In genomic region chr2:60441875-60442274, GRCm38 (mm10) we compare ENCODE assay signal across 10 mouse cellular contexts. TPM values are rescaled to one million over a fixed set of nuclear protein-coding genes. Genes with fewer than 3 reads are reported as not detected.
DNase-seq lines count a peak whose midpoint lies in the region; ATAC-seq and TF ChIP-seq lines count a peak whose summit lies in the region.
"Had no signal": no experiment of that assay in that cellular context is flagged by ENCODE, and none has a peak within 500 bp of the region (broad histone marks: within the 10 kb centered on the region; RNA-seq: fewer than 3 reads in every experiment).

No protein-coding gene starts in this region.

- H3K9ac ChIP-seq in intestine, embryonic 15.5 days, result no peak overlapping the region
- no peak overlapping the region for H3K9ac ChIP-seq in intestine, embryonic 16.5 days (ENCODE audit: low read depth, low read length)

- DNase-seq in right cerebral cortex, postnatal 4 days, result peak; percentile 6
- no peak for DNase-seq in right cerebral cortex, adult 18-20 months
- peak; percentile 69 for DNase-seq in brain, embryonic 14.5 days (ENCODE audit: low read depth)
- DNase-seq in telencephalon, adult 2 months (ENCODE audit: low read depth, low spot score), result peak; percentile 6
- DNase-seq in lung, postnatal 10 days, result no peak
- DNase-seq: spleen, adult 18-20 months had no signal

- no peak overlapping the region for H3K27ac ChIP-seq in intestine, embryonic 15.5 days
- H3K27ac ChIP-seq in intestine, embryonic 16.5 days (ENCODE audit: low read length), result no peak overlapping the region

- no peak overlapping the region for H3K4me2 ChIP-seq in intestine, embryonic 15.5 days (replicated peaks)
- no peak overlapping the region for H3K4me2 ChIP-seq in intestine, embryonic 16.5 days (ENCODE audit: low read depth, low read length)

- no peaks in the 10 kb centered on the region for H3K27me3 ChIP-seq in intestine, embryonic 15.5 days (replicated peaks)
- H3K27me3 ChIP-seq in intestine, embryonic 16.5 days (replicated peaks; ENCODE audit: control insufficient read depth, insufficient read depth, low read length), result no peaks in the 10 kb centered on the region

- no peaks in the 10 kb centered on the region for H3K4me1 ChIP-seq in intestine, embryonic 15.5 days (replicated peaks)
- 0 out of 2 replicates have a peak, but pooled peaks cover 3% of the 10 kb centered on the region for H3K4me1 ChIP-seq in intestine, embryonic 16.5 days (ENCODE audit: control insufficient read depth, insufficient read depth, low read length)

- H3K4me3 ChIP-seq in intestine, embryonic 15.5 days (replicated peaks), result no peak overlapping the region
- no peak overlapping the region for H3K4me3 ChIP-seq in intestine, embryonic 16.5 days (ENCODE audit: low read length)
- H3K4me3 ChIP-seq: erythroblast, embryonic 14.5 days; myocyte had no signal

- no peaks in the 10 kb centered on the region for H3K36me3 ChIP-seq in intestine, embryonic 15.5 days
- H3K36me3 ChIP-seq in intestine, embryonic 16.5 days (ENCODE audit: control insufficient read depth, insufficient read depth, low read length), result no peaks in the 10 kb centered on the region

- peak; percentile 10; the same call in 1 of the 2 replicates for ATAC-seq in intestine, embryonic 15.5 days
- no peak for ATAC-seq in intestine, embryonic 16.5 days

- peak; percentile 45; the same call in 1 of the 2 replicates for TF ChIP-seq CTCF in brain, embryonic 14.5 days (IDR thresholded peaks at IDR 0.05; ENCODE audit: borderline replicate concordance, extremely low read depth, insufficient read depth, insufficient read length)

- WGBS in intestine, embryonic 15.5 days, result 31% methylated on average over 3 of the region's 3 CpGs
- WGBS in intestine, embryonic 16.5 days, result 30% methylated on average over 3 of the region's 3 CpGs

- no peak for TF ChIP-seq POLR2A in brain, embryonic 14.5 days (IDR thresholded peaks at IDR 0.05; ENCODE audit: borderline replicate concordance, extremely low read depth, insufficient read depth, insufficient read length, poor library complexity, severe bottlenecking)

- H3K9me3 ChIP-seq in intestine, embryonic 15.5 days, result no peaks in the 10 kb centered on the region
- H3K9me3 ChIP-seq in intestine, embryonic 16.5 days (ENCODE audit: control insufficient read depth, low read length), result no peaks in the 10 kb centered on the region

RNA-seq across cellular contexts. Expression of gene Ly75, which starts 58.8 kb away (rescaled TPM):
- 1.1 TPM in 2 replicates for polyA plus RNA-seq in intestine, embryonic 15.5 days (2015; fragmentation: Nextera tagmentation; extraction: Ambion mirVana)
- polyA plus RNA-seq in intestine, embryonic 16.5 days (2015; fragmentation: Nextera tagmentation; extraction: Ambion mirVana), result 0.84 and 1.2 TPM in 2 replicates
- 0.57 and 0.86 TPM in 2 replicates for polyA plus RNA-seq in brain, embryonic 14.5 days (2012; rRNA removed)
- polyA plus RNA-seq: erythroblast, embryonic 14.5 days had no signal

Comparison
In these comparisons a context has a peak if more than half of its experiments do, and no peak if none do; other contexts are left out.
1. DNase-seq: peak in right cerebral cortex, postnatal 4 days (single experiment), brain, embryonic 14.5 days (single experiment) and telencephalon, adult 2 months (single experiment); none in right cerebral cortex, adult 18-20 months (single experiment) and lung, postnatal 10 days (single experiment).